Mouse (Mus musculus) cerebellum, adult 9-10 months (tissue): ENCODE measurements at regions not wholly inside any gene's neighbourhood (a gene's known extent, or its start where the extent isn't known, plus 50 kb on each side); places are given as distances from the start of the nearest gene placed in this dataset.
"Not testable (repeated sequence)": the region's sequence is repeated elsewhere in the genome, so short reads cannot be mapped to it uniquely, and the experiment has no call there.

Experiments used
- DNase-seq: peaks from one replicate; pipeline ENCODE4 v3.0.0; 2022

GRCm38 (mm10) chr12:29395401-29395982, 132.7 kb upstream of the Myt1l start:
- no peak for DNase-seq

- DNase-seq: no peak
Observed at GRCm38 (mm10) chr12:29404434-29404833, 123.8 kb upstream of the Myt1l start.

GRCm38 (mm10) chr12:29409336-29410055, 118.7 kb upstream of the Myt1l start:
- no peak for DNase-seq

GRCm38 (mm10) chr12:29433936-29434335, 94.2 kb upstream of the Myt1l start:
- no peak for DNase-seq

- no peak for DNase-seq
Observed at GRCm38 (mm10) chr12:29439343-29440019, 88.7 kb upstream of the Myt1l start.

GRCm38 (mm10) chr12:29465201-29465600, 63.0 kb upstream of the Myt1l start:
- DNase-seq: not testable (repeated sequence)
